Mouse (Mus musculus): ENCODE data around the gene Chmp5.

GRCm38 (mm10) chr4:40996302-40996701 is 48.1 kb downstream of the Chmp5 start:
- TF ChIP-seq CTCF (IDR thresholded peaks at IDR 0.05; ENCODE audit: control insufficient read depth, insufficient read depth, low read length): no peak
- TF ChIP-seq POLR2A (IDR thresholded peaks at IDR 0.05; ENCODE audit: borderline replicate concordance, control insufficient read depth, low read depth, low read length): no peak

Data from bone marrow, adult 2 months (tissue).